Mouse (Mus musculus) gastrocnemius, postnatal 36 days (tissue): ENCODE data around the gene Fhl2. TPM values are rescaled to one million over a fixed set of nuclear protein-coding genes. Genes with fewer than 3 reads are reported as not detected.
A peak's percentile ranks its signal among the peaks of the same experiment; 100 is the strongest.
"Not testable (repeated sequence)": the region's sequence is repeated elsewhere in the genome, so short reads cannot be mapped to it uniquely, and the experiment has no call there.

Experiments used
- DNase-seq, 2 experiments: peaks; one replicate each; pipeline ENCODE4 v3.0.0; 2022
- intact Hi-C: fragments of 180-260 bp; cut with DNase I; formaldehyde crosslinking; loops from one replicate; pipeline ENCODE4 v1.15.1; 2025
- total RNA-seq, 2 experiments: library from RNA; stranded (reverse); gene quantifications; 2 replicates each; pipeline ENCODE4 v1.2.3; 2021

Fhl2 gene
- total RNA-seq, 2 experiments from 2014 or later, result 3.1 to 4.0 TPM

- intact Hi-C loops, result no loop called here
- DNase-seq, result no peak
These were observed 38.9 kb downstream of the Fhl2 start for GRCm38 (mm10) chr1:43157907-43158306.

GRCm38 (mm10) chr1:43154491-43154890 lies 42.3 kb downstream of the Fhl2 start:
- intact Hi-C loops, result no loop called here

DNA sequence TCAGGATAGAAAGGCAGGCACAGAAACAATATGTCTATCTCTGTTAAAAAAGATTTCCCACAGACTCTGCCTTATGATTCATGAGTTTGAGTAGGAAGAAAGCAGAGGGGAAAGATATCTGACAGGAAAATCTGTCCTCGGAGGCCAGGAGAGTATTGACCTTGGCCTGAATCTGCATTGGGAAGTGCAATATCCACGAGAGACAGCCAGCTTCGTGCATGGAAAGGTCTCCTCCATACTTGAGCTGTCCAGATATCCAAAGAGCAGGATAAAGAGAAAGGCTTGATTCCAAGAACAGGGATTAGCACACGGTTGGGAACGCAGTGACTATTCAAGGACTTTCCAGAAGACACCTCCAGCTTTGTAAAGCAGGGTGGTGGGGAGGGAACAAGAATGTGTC lies 43.2 kb downstream of the Fhl2 start:
- intact Hi-C loops, result no loop called here

More at GRCm38 (mm10) chr1:43154491-43154890, 42.3 kb downstream of the Fhl2 start:
- DNase-seq, result no peak

DNA sequence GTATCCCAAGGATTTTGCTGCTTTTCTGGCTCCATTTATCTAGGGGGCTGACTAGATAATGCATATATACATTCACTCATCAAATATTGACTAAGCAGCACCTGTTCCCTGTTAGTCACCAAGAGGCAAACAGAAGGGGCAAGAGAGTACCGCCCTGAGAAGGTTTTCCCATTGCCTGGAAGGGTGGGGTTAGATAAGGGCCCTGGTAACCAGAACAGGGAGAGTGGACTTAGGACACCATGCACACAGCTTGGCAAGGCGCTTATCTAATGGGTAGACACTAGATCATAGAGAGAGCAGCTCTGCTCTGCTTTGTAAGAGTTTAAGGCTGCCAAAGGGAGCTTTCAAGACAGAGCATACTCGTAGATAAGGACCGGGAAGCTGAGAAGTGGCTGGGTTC lies 44.2 kb downstream of the Fhl2 start:
- no peak for DNase-seq
- intact Hi-C loops, result no loop called here

More for the DNA sequence above, 43.2 kb downstream of the Fhl2 start:
- DNase-seq, result no peak

DNA sequence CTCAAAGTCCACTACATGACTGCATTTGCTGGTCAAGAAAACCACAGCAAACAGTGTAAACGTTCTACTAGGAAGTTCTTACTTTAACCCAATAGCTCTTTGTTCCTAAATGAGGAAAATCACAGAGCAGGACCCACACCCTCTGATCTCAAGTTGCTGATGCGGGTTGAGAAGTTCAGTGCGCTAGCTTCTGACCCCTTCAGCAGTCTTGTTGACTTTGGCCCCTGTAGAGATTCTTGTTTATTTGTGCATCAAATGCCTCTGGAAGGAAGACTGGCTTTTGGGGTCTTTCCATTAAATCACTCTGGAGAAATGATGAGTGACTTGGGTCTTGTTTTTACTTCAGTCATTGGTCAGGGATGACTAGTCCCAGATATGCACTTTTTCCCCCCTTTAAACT lies 46.6 kb downstream of the Fhl2 start:
- no peak for DNase-seq
- intact Hi-C loops, result no loop called here

GRCm38 (mm10) chr1:43147474-43147873 lies 49.3 kb downstream of the Fhl2 start:
- intact Hi-C loops, result loop anchor here (10.0 kb wide), 1 partner anchor 587 kb away; the partner anchor contains the start of gene 1500015O10Rik
- no peak for DNase-seq

DNA sequence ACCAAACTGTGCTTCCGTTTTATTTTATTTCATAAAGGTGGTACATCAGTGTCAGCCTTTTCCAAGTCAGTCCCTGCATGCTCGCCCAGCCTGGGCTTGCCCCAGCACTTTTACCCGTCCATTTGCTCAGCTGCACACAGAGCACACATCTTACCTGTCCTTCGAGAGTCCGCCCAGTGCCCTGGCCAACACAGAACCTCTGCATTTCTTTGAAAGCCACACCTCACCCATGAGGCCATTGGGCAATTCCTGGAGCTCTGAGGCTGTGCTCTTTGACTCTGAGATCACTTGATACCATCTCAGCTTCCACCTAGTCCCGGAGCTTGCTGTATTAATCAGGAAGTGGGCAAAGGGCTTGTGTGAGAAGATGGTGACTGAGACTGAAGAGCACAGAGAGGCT lies 51.4 kb downstream of the Fhl2 start:
- intact Hi-C loops, result loop anchor here (10.0 kb wide), 1 partner anchor 589 kb away; the partner anchor contains the start of gene 1500015O10Rik

DNA sequence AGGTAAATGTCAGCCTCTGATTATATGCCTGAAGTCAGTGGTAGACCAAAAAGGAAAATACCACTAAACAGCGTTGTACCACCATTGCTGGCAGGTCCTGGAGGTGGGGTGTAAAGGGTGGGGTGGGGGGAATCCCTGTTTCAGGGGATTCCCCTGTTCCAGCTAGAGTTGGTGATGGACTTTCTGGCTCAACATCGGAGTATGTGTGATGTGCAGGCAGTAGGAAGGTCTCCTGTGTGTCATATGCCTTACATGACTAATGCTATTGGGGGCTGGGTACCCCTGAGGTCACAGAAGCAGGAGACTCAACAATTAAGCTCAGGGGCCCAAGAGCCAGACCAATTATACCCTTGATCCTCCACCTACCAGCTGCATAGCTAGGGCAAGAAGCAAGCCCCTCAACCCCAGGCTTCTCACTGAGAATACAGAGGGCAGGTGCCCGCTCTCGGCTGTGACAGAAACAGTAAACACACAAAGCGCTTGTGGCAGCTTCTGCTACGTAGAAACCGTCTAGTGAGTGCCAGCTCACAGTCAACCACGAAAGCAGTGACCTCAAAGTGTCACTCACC lies 52.4 kb downstream of the Fhl2 start:
- intact Hi-C loops, result loop anchor here (5.0 to 10.0 kb wide), 2 partner anchors 493 to 590 kb away; partner anchors contain the start of gene 1500015O10Rik
- DNase-seq, result no peak

More for the DNA sequence above, 51.4 kb downstream of the Fhl2 start:
- no peak for DNase-seq

- no peak for DNase-seq
- intact Hi-C loops, result loop anchor here (5.0 to 10.0 kb wide), 2 partner anchors 494 to 591 kb away; partner anchors contain the start of gene 1500015O10Rik
These were observed 53.0 kb downstream of the Fhl2 start for GRCm38 (mm10) chr1:43143791-43144190.

GRCm38 (mm10) chr1:43143284-43143683 lies 53.5 kb downstream of the Fhl2 start:
- no peak for DNase-seq
- intact Hi-C loops, result loop anchor here (5.0 to 10.0 kb wide), 2 partner anchors 494 to 592 kb away; partner anchors contain the start of gene 1500015O10Rik

DNA sequence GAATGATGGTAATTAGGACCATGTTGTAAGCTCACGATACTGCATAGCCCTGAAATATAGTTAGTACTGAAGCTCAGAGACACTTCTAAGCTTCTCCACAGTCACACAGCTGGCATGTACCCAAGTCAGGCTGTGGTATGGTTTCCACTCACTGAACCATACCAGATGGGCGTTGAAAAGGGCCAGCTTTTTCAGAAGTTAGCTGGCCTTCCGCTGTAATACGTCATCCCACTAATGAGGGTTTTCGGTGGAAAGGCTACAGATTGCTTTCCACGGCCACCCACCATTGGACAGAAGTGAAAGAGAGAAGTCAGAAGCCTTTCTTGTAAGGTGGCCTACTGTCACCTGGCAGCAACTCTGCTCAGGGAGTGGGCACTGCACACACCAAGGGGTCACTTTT lies 53.9 kb downstream of the Fhl2 start:
- intact Hi-C loops, result loop anchor here (5.0 to 10.0 kb wide), 2 partner anchors 494 to 592 kb away; partner anchors contain the start of gene 1500015O10Rik
- no peak for DNase-seq

GRCm38 (mm10) chr1:43141555-43141961 lies 55.2 kb downstream of the Fhl2 start:
- intact Hi-C loops, result loop anchor here (5.0 to 10.0 kb wide), 2 partner anchors 496 to 593 kb away; partner anchors contain the start of gene 1500015O10Rik
- no peak for DNase-seq

DNA sequence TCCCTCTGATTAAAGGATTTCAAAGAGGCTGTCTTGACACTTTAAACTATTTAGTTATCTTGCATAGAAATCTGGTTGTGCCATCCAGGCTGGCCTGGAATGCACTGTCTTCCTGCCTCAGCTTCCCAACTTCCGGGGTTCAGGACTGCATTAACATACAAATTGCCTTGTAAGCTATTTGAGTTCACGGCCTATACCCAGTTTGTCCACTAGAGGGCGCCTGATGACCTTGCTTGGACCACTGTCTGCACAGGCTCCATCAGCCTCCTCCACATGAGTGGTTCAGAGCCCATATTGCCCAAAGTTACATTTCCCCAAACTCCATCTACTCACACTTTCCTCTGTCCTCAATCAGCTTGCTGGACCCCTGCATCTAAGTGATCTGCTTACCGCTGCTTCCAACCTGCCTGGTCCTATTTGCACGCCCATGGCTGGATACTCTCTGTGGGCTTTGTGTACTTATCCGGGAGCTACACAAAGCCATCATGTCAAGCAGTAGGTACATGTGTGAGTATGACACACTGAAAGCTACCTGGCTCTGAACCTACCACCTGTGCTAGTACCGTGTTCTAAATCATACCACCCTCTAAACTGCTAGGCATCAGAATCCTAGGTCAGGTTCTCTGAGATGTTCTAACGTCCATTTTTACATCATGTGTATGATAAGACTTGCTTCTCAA lies 57.1 kb downstream of the Fhl2 start:
- DNase-seq, result peak; percentile 77 to 80
- intact Hi-C loops, result loop anchor here (1.0 to 10.0 kb wide), 3 partner anchors 125 to 595 kb away; partner anchors contain the start of gene 1500015O10Rik

GRCm38 (mm10) chr1:43138268-43138812 lies 58.4 kb downstream of the Fhl2 start:
- intact Hi-C loops, result no loop called here

GRCm38 (mm10) chr1:43137334-43137733 lies 59.5 kb downstream of the Fhl2 start:
- no peak for DNase-seq
- intact Hi-C loops, result no loop called here

More at GRCm38 (mm10) chr1:43138268-43138812, 58.4 kb downstream of the Fhl2 start:
- no peak for DNase-seq

- intact Hi-C loops, DNase-seq: not testable (repeated sequence)
These were observed 60.2 kb downstream of the Fhl2 start for GRCm38 (mm10) chr1:43136488-43137029.

DNA sequence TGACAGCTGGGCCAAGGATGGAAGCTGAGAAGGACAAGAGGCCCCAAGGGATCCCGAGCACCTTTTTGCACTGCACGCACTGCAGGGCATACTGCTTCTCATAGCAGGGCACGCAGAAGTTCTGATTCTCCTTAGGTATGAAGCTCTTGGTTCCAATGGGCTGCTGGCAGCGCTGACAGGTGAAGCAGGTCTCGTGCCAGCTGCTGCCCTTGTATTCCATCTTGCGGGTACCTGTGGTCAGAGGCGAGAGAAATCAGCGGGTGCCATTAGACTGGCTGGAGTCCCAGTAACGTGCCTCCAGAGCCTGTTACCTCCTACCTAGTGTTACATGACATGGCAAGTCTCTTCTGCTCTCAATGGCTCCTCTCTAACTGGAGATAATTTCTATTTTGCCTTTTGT lies 65.2 kb downstream of the Fhl2 start:
- no peak for DNase-seq
- intact Hi-C loops, result no loop called here

GRCm38 (mm10) chr1:43130219-43130981 lies 66.4 kb downstream of the Fhl2 start:
- DNase-seq, result no peak
- intact Hi-C loops, result no loop called here

DNA sequence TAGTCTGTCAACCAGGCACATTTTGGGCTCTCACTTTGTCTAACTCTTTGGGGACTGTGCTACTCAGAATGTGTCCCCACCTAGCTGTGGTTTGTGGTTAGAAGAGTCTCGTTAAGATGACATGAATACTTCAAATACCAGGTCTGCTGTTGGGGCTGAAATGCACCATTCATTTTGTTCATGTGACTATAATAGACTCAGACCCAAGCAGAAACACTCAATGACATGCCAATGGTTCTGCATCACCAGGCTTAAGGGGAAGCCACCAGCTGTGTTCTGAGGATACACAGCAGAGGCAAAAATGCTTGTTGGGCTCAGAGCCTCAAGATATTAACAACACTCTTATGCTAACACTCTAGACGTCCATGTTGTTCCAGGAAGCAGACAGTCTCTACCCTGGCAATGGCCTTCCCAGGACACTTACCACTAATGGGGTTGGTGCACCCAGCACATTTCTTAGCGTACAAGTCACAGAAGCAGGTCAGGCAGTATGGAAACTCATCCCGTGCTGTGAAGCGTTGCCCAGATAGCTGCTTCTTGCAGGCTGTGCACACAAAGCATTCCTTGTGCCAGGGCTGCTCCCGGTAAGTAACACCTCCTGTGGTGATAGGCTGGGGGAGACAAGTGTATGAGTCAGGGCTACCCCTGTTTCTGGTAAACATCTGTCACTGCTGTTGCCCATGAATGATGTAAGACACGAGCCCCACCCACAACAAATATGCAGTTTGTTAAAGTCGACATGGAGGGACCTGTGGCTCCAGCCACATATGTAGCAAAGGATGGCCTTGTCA lies 68.8 kb downstream of the Fhl2 start:
- intact Hi-C loops, result no loop called here
- no peak for DNase-seq
